Mouse (Mus musculus) liver, embryonic 14.5 days (tissue): ENCODE measurements at regions not wholly inside any gene's neighbourhood (a gene's known extent, or its start where the extent isn't known, plus 50 kb on each side); places are given as distances from the start of the nearest gene placed in this dataset.

Source experiments
- CTCF ChIP-seq: IDR thresholded peaks from 2 replicates; pipeline ENCODE4 v1.5.1; 2016; ENCODE audit warnings: antibody characterized with exemption, low read depth, control low read depth
- EP300 ChIP-seq: IDR thresholded peaks from 2 replicates; pipeline ENCODE4 v1.6.1; 2016; ENCODE audit warnings: antibody characterized with exemption, low read depth

- no peak for TF ChIP-seq CTCF
- TF ChIP-seq EP300 = no peak
These were observed 412.7 kb upstream of the Id2 start for GRCm38 (mm10) chr12:25509666-25510065.
